Mouse (Mus musculus) liver, embryonic 11.5 days (tissue): ENCODE measurements at regions not wholly inside any gene's neighbourhood (a gene's known extent, or its start where the extent isn't known, plus 50 kb on each side); places are given as distances from the start of the nearest gene placed in this dataset.

Experiments
- ATAC-seq: fragments of 200-750 bp; cut with Nextera tagmentation; replicated peaks from 2 replicates; pipeline ENCODE4 v1.8.0; 2017; ENCODE audit warnings: moderate number of reproducible peaks, mild to moderate bottlenecking, moderate TSS enrichment, moderate library complexity; ENCODE audit not compliant: low FRiP score
- DNase-seq: peaks from one replicate; pipeline ENCODE4 v3.0.0-alpha.2; 2017; ENCODE audit warnings: low spot score
- H3K27ac ChIP-seq: fragments of 300-500 bp; sonication (generic); 2 replicates; pipeline ENCODE4 v1.5.1; 2014; ENCODE audit warnings: mild to moderate bottlenecking, low read depth, low read length, control low read depth
- H3K27me3 ChIP-seq: fragments of 300-500 bp; sonication (generic); replicated peaks from 2 replicates; pipeline ENCODE4 v1.6.1; 2014; ENCODE audit warnings: low read length, mixed read lengths; ENCODE audit not compliant: control insufficient read depth, insufficient read depth
- H3K36me3 ChIP-seq: fragments of 300-500 bp; sonication (generic); 2 replicates; pipeline ENCODE4 v1.6.1; 2014; ENCODE audit warnings: mild to moderate bottlenecking, low read length, moderate library complexity, mixed read lengths; ENCODE audit not compliant: control insufficient read depth, insufficient read depth
- H3K4me1 ChIP-seq: fragments of 300-500 bp; sonication (generic); replicated peaks from 2 replicates; pipeline ENCODE4 v1.6.1; 2014; ENCODE audit warnings: low read length, mixed read lengths; ENCODE audit not compliant: control insufficient read depth, insufficient read depth
- H3K4me2 ChIP-seq: fragments of 300-500 bp; sonication (generic); 2 replicates; pipeline ENCODE4 v1.6.1; 2014; ENCODE audit warnings: mild to moderate bottlenecking, control low read depth, moderate library complexity
- H3K4me3 ChIP-seq: fragments of 300-500 bp; sonication (generic); 2 replicates; pipeline ENCODE4 v1.5.1; 2014; ENCODE audit warnings: low read depth, low read length, control low read depth
- H3K9ac ChIP-seq: fragments of 300-500 bp; sonication (generic); 2 replicates; pipeline ENCODE4 v1.6.1; 2014; ENCODE audit warnings: low read depth, low read length, control low read depth
- H3K9me3 ChIP-seq: fragments of 300-500 bp; sonication (generic); 2 replicates; pipeline ENCODE4 v1.6.1; 2016; ENCODE audit warnings: low read length, inconsistent platforms, mixed read lengths; ENCODE audit not compliant: control insufficient read depth
- WGBS: fragments of 180-500 bp; shearing (Covaris S2); extraction: QIAGEN DNeasy Blood & Tissue Kit; methylation state at CpG from one replicate; pipeline ENCODE4 v1.1.7; 2014; 5-methylcytosine and 5-hydroxymethylcytosine counted together

- WGBS, result 69% methylated on average over 1 of the region's 1 CpGs
- Histone ChIP-seq H3K27me3 (no peaks in the 10 kb centered on the region), H3K4me1 (no peaks in the 10 kb centered on the region), H3K9ac (no peak overlapping the region), H3K4me3 (no peak overlapping the region), H3K36me3 (no peaks in the 10 kb centered on the region), H3K27ac (no peak overlapping the region), H3K4me2 (no peak overlapping the region), H3K9me3 (no peaks in the 10 kb centered on the region)
- ATAC-seq, result no peak
- DNase-seq, result no peak
Measured at GRCm38 (mm10) chr15:56024705-56025104, 1452.7 kb downstream of the Slc22a22 start.

- Histone ChIP-seq H3K4me1 (no peaks in the 10 kb centered on the region), H3K9ac (no peak overlapping the region), H3K9me3 (no peaks in the 10 kb centered on the region), H3K27me3 (no peaks in the 10 kb centered on the region), H3K27ac (no peak overlapping the region), H3K4me3 (no peak overlapping the region), H3K4me2 (no peak overlapping the region), H3K36me3 (no peaks in the 10 kb centered on the region)
- no peak for ATAC-seq
- 79% methylated on average over 5 of the region's 5 CpGs for WGBS
- DNase-seq, result no peak
Measured at GRCm38 (mm10) chr15:56023862-56024484, 1453.5 kb downstream of the Slc22a22 start.

- H3K4me3 ChIP-seq, result no peak overlapping the region
- H3K36me3 ChIP-seq, result no peaks in the 10 kb centered on the region
- no peaks in the 10 kb centered on the region for H3K9me3 ChIP-seq
- WGBS, result 77% methylated on average over 4 of the region's 4 CpGs
- no peak overlapping the region for H3K9ac ChIP-seq
- no peak overlapping the region for H3K4me2 ChIP-seq
- H3K27me3 ChIP-seq, result no peaks in the 10 kb centered on the region
- no peak for DNase-seq
- H3K4me1 ChIP-seq, result no peaks in the 10 kb centered on the region
- no peak for ATAC-seq
- no peak overlapping the region for H3K27ac ChIP-seq
Measured at GRCm38 (mm10) chr15:56022315-56022714, 1455.1 kb downstream of the Slc22a22 start.

- Histone ChIP-seq H3K4me1 (no peaks in the 10 kb centered on the region), H3K9ac (no peak overlapping the region), H3K4me2 (no peak overlapping the region), H3K9me3 (no peaks in the 10 kb centered on the region), H3K27me3 (no peaks in the 10 kb centered on the region), H3K4me3 (no peak overlapping the region), H3K27ac (no peak overlapping the region), H3K36me3 (no peaks in the 10 kb centered on the region)
- ATAC-seq (no peak), DNase-seq (no peak)
- WGBS, result 58% methylated on average over 1 of the region's 1 CpGs
Measured at GRCm38 (mm10) chr15:56018141-56018540, 1459.3 kb downstream of the Slc22a22 start.

GRCm38 (mm10) chr15:56017561-56017960 is 1459.9 kb downstream of the Slc22a22 start:
- Histone ChIP-seq H3K4me3 (no peak overlapping the region), H3K9ac (no peak overlapping the region), H3K9me3 (no peaks in the 10 kb centered on the region), H3K27me3 (no peaks in the 10 kb centered on the region), H3K36me3 (no peaks in the 10 kb centered on the region), H3K4me1 (no peaks in the 10 kb centered on the region), H3K4me2 (no peak overlapping the region), H3K27ac (no peak overlapping the region)
- WGBS, result 82% methylated on average over 1 of the region's 1 CpGs
- DNase-seq (no peak), ATAC-seq (no peak)

GRCm38 (mm10) chr15:56016070-56016469 is 1461.4 kb downstream of the Slc22a22 start:
- H3K36me3 ChIP-seq, result no peaks in the 10 kb centered on the region
- H3K9me3 ChIP-seq, result no peaks in the 10 kb centered on the region
- no peak overlapping the region for H3K4me3 ChIP-seq
- ATAC-seq (no peak), DNase-seq (no peak)
- no peak overlapping the region for H3K4me2 ChIP-seq
- H3K27me3 ChIP-seq, result no peaks in the 10 kb centered on the region
- H3K9ac ChIP-seq, result no peak overlapping the region
- no peaks in the 10 kb centered on the region for H3K4me1 ChIP-seq
- H3K27ac ChIP-seq, result no peak overlapping the region
- 85% methylated on average over 1 of the region's 1 CpGs for WGBS

GRCm38 (mm10) chr15:56014059-56014620 is 1463.3 kb downstream of the Slc22a22 start:
- Histone ChIP-seq H3K27ac (no peak overlapping the region), H3K27me3 (no peaks in the 10 kb centered on the region), H3K4me1 (no peaks in the 10 kb centered on the region), H3K9me3 (no peaks in the 10 kb centered on the region), H3K4me3 (no peak overlapping the region), H3K4me2 (no peak overlapping the region), H3K36me3 (no peaks in the 10 kb centered on the region), H3K9ac (no peak overlapping the region)
- 67% methylated on average over 8 of the region's 8 CpGs for WGBS
- no peak for ATAC-seq
- no peak for DNase-seq

- ATAC-seq (no peak), DNase-seq (no peak)
- H3K36me3 ChIP-seq, result no peaks in the 10 kb centered on the region
- no peak overlapping the region for H3K27ac ChIP-seq
- no peaks in the 10 kb centered on the region for H3K4me1 ChIP-seq
- 75% methylated on average over 5 of the region's 5 CpGs for WGBS
- no peak overlapping the region for H3K9ac ChIP-seq
- no peak overlapping the region for H3K4me2 ChIP-seq
- no peaks in the 10 kb centered on the region for H3K27me3 ChIP-seq
- no peaks in the 10 kb centered on the region for H3K9me3 ChIP-seq
- H3K4me3 ChIP-seq, result no peak overlapping the region
Measured at GRCm38 (mm10) chr15:56008603-56009174, 1468.7 kb downstream of the Slc22a22 start.

GRCm38 (mm10) chr15:56007376-56007775 is 1470.0 kb downstream of the Slc22a22 start:
- Histone ChIP-seq H3K4me3 (no peak overlapping the region), H3K27ac (no peak overlapping the region), H3K9ac (no peak overlapping the region), H3K4me2 (no peak overlapping the region), H3K27me3 (no peaks in the 10 kb centered on the region), H3K9me3 (no peaks in the 10 kb centered on the region), H3K4me1 (no peaks in the 10 kb centered on the region), H3K36me3 (no peaks in the 10 kb centered on the region)
- ATAC-seq, result no peak
- DNase-seq, result no peak
- WGBS, result 79% methylated on average over 3 of the region's 3 CpGs
